Mouse (Mus musculus) kidney, adult 2 months (tissue): Measurements from ENCODE around the gene Smarcd1. TPM values are rescaled to one million over a fixed set of nuclear protein-coding genes. Genes with fewer than 3 reads are reported as not detected.

Source experiments
- DNase-seq: peaks from one replicate; pipeline ENCODE4 v3.0.0; 2021
- H3K27ac ChIP-seq: fragments of 200-500 bp; 2 replicates; pipeline ENCODE4 v1.5.1; 2012; ENCODE audit warnings: low read depth, low read length, control low read depth, inconsistent platforms; ENCODE audit not compliant: insufficient read depth
- H3K27me3 ChIP-seq: fragments of 200-500 bp; replicated peaks from 2 replicates; pipeline ENCODE4 v1.6.1; 2012; ENCODE audit warnings: mild to moderate bottlenecking, moderate library complexity, low read length, inconsistent platforms; ENCODE audit not compliant: control insufficient read depth, insufficient read depth
- H3K36me3 ChIP-seq: fragments of 200-500 bp; 2 replicates; pipeline ENCODE4 v1.6.1; 2012; ENCODE audit warnings: mild to moderate bottlenecking, moderate library complexity, low read length, inconsistent platforms; ENCODE audit not compliant: control insufficient read depth, insufficient read depth
- H3K4me1 ChIP-seq: fragments of 200-500 bp; 2 replicates; pipeline ENCODE4 v1.6.1; 2011; ENCODE audit warnings: low read length; ENCODE audit not compliant: control insufficient read depth, insufficient read depth
- H3K4me3 ChIP-seq: fragments of 200-500 bp; 2 replicates; pipeline ENCODE4 v1.5.1; 2011; ENCODE audit warnings: mild to moderate bottlenecking, low read depth, low read length, control low read depth; ENCODE audit not compliant: insufficient read depth
- CTCF ChIP-seq: fragments of 200-500 bp; conservative IDR thresholded peaks from 2 replicates; pipeline ENCODE4 v1.5.1; 2011; ENCODE audit warnings: low read depth, mild to moderate bottlenecking, control low read depth, low read length, moderate library complexity, mixed read lengths; ENCODE audit not compliant: insufficient read depth, insufficient read length
- POLR2A ChIP-seq: fragments of 200-500 bp; IDR thresholded peaks from one replicate; pipeline ENCODE4 v1.6.1; 2011; ENCODE audit warnings: low read depth, low read length, control low read depth
- WGBS: fragments of 180-500 bp; shearing (Covaris S2); methylation state at CpG from one replicate; pipeline ENCODE4 v1.1.7; 2018; 5-methylcytosine and 5-hydroxymethylcytosine counted together
- polyA plus RNA-seq: library from polyadenylated mRNA; depleted of rRNA; stranded (reverse); fragments of >200 nt; gene quantifications from 2 replicates; pipeline ENCODE4 v1.2.3, GENCODE M21; 2012

The Smarcd1 gene
- polyA plus RNA-seq, 1 experiment: 27.7 TPM

GRCm38 (mm10) chr15:99670964-99671670 is 30.8 kb upstream of the Smarcd1 start:
- no peaks in the 10 kb centered on the region for H3K36me3 ChIP-seq
- 26% methylated on average over 5 of the region's 17 CpGs for WGBS
- no peak overlapping the region for H3K27ac ChIP-seq
- H3K4me1 ChIP-seq: no peaks in the 10 kb centered on the region
- H3K27me3 ChIP-seq: no peaks in the 10 kb centered on the region; the same call in 1 of the 2 replicates
- TF ChIP-seq POLR2A (no peak), CTCF (no peak)
- no peak for DNase-seq
- peak overlapping the region; percentile 0; the same call in 1 of the 2 replicates for H3K4me3 ChIP-seq

GRCm38 (mm10) chr15:99671783-99672182 is 30.1 kb upstream of the Smarcd1 start:
- no peak overlapping the region for H3K4me3 ChIP-seq
- TF ChIP-seq CTCF: no peak
- no peak for TF ChIP-seq POLR2A
- H3K27ac ChIP-seq: no peak overlapping the region
- H3K27me3 ChIP-seq: no peaks in the 10 kb centered on the region; the same call in 1 of the 2 replicates
- 57% methylated on average over 14 of the region's 14 CpGs for WGBS
- H3K36me3 ChIP-seq: no peaks in the 10 kb centered on the region
- DNase-seq: no peak
- H3K4me1 ChIP-seq: no peaks in the 10 kb centered on the region

- no peaks in the 10 kb centered on the region; the same call in 1 of the 2 replicates for H3K27me3 ChIP-seq
- H3K4me3 ChIP-seq: no peak overlapping the region
- 82% methylated on average over 3 of the region's 3 CpGs for WGBS
- H3K4me1 ChIP-seq: no peaks in the 10 kb centered on the region
- H3K36me3 ChIP-seq: no peaks in the 10 kb centered on the region
- H3K27ac ChIP-seq: no peak overlapping the region
- no peak for DNase-seq
- TF ChIP-seq CTCF (no peak), POLR2A (no peak)
Observed at GRCm38 (mm10) chr15:99674866-99675265, 27.1 kb upstream of the Smarcd1 start.

GRCm38 (mm10) chr15:99677089-99677488 is 24.8 kb upstream of the Smarcd1 start:
- 62% methylated on average over 8 of the region's 8 CpGs for WGBS
- Histone ChIP-seq H3K4me1 (no peaks in the 10 kb centered on the region), H3K36me3 (no peaks in the 10 kb centered on the region), H3K27me3 (no peaks in the 10 kb centered on the region), H3K27ac (no peak overlapping the region), H3K4me3 (no peak overlapping the region)
- TF ChIP-seq CTCF: no peak
- no peak for TF ChIP-seq POLR2A
- no peak for DNase-seq

GRCm38 (mm10) chr15:99678063-99678800 is 23.7 kb upstream of the Smarcd1 start:
- Histone ChIP-seq H3K27ac (no peak overlapping the region), H3K27me3 (no peaks in the 10 kb centered on the region), H3K36me3 (no peaks in the 10 kb centered on the region), H3K4me1 (no peaks in the 10 kb centered on the region), H3K4me3 (no peak overlapping the region)
- 21% methylated on average over 13 of the region's 13 CpGs for WGBS
- TF ChIP-seq CTCF (peak; percentile 39; the same call in 1 of the 2 replicates), POLR2A (no peak)
- DNase-seq: no peak

GRCm38 (mm10) chr15:99679008-99679407 is 22.9 kb upstream of the Smarcd1 start:
- Histone ChIP-seq H3K4me3 (no peak overlapping the region), H3K27me3 (no peaks in the 10 kb centered on the region), H3K4me1 (no peaks in the 10 kb centered on the region), H3K36me3 (no peaks in the 10 kb centered on the region), H3K27ac (no peak overlapping the region)
- TF ChIP-seq POLR2A (no peak), CTCF (no peak)
- DNase-seq: no peak
- WGBS: 65% methylated on average over 7 of the region's 7 CpGs

GRCm38 (mm10) chr15:99682880-99683279 is 19.0 kb upstream of the Smarcd1 start:
- WGBS: 93% methylated on average over 7 of the region's 7 CpGs
- H3K4me1 ChIP-seq: no peaks in the 10 kb centered on the region
- DNase-seq: no peak
- H3K36me3 ChIP-seq: no peaks in the 10 kb centered on the region
- no peaks in the 10 kb centered on the region for H3K27me3 ChIP-seq
- H3K27ac ChIP-seq: no peak overlapping the region
- H3K4me3 ChIP-seq: no peak overlapping the region
- no peak for TF ChIP-seq POLR2A
- peak; percentile 35; the same call in 1 of the 2 replicates for TF ChIP-seq CTCF
